Mouse (Mus musculus) C2C12 (cell line): ENCODE results near the gene Rbm12. TPM values are rescaled to one million over a fixed set of nuclear protein-coding genes. Genes with fewer than 3 reads are reported as not detected.
"Not testable (repeated sequence)": the region's sequence is repeated elsewhere in the genome, so short reads cannot be mapped to it uniquely, and the experiment has no call there.

Experiments used
- H3K27me3 ChIP-seq: one replicate; pipeline ENCODE4 v1.6.1; 2011; ENCODE audit not compliant: control insufficient read depth, insufficient read depth, insufficient read length
- H3K36me3 ChIP-seq: one replicate; pipeline ENCODE4 v1.6.1; 2011; ENCODE audit not compliant: control insufficient read depth, insufficient read depth
- H3K4me3 ChIP-seq: one replicate; pipeline ENCODE4 v1.5.1; 2011; ENCODE audit warnings: mild to moderate bottlenecking, control low read depth; ENCODE audit not compliant: poor library complexity, insufficient read depth, severe bottlenecking
- H3K79me2 ChIP-seq: one replicate; pipeline ENCODE4 v1.6.1; 2011; ENCODE audit not compliant: control insufficient read depth, insufficient read depth
- H3K79me3 ChIP-seq: one replicate; pipeline ENCODE4 v1.6.1; 2011; ENCODE audit warnings: low read depth, control low read depth
- H3ac ChIP-seq: one replicate; pipeline ENCODE3; 2011; ENCODE audit warnings: low read depth; ENCODE audit not compliant: control insufficient read depth, insufficient read length
- CEBPB ChIP-seq: IDR thresholded peaks from one replicate; pipeline ENCODE4 v1.6.1; 2011; ENCODE audit warnings: low read depth, mild to moderate bottlenecking, control low read depth, moderate library complexity
- CTCF ChIP-seq: IDR thresholded peaks from one replicate; pipeline ENCODE4 v1.5.1; 2011; ENCODE audit not compliant: control insufficient read depth, insufficient read depth, insufficient read length
- FOSL1 ChIP-seq: IDR thresholded peaks from one replicate; pipeline ENCODE4 v1.8.0; 2011; ENCODE audit warnings: mild to moderate bottlenecking, low read length; ENCODE audit not compliant: poor library complexity, insufficient read depth, severe bottlenecking
- MAX ChIP-seq: IDR thresholded peaks from one replicate; pipeline ENCODE4 v1.6.1; 2011; ENCODE audit warnings: mild to moderate bottlenecking, control low read depth
- MYOD1 ChIP-seq: IDR thresholded peaks from one replicate; pipeline ENCODE4 v1.6.1; 2011; ENCODE audit warnings: low read depth; ENCODE audit not compliant: control insufficient read depth, insufficient read length
- MYOG ChIP-seq: IDR thresholded peaks from one replicate; pipeline ENCODE4 v1.6.1; 2011; ENCODE audit not compliant: control insufficient read depth, insufficient read length; ENCODE audit errors: extremely low read depth
- USF1 ChIP-seq: IDR thresholded peaks from one replicate; pipeline ENCODE4 v1.6.1; 2011; ENCODE audit warnings: low read depth, mild to moderate bottlenecking, control low read depth, moderate library complexity
- polyA plus RNA-seq: library from polyadenylated mRNA; unstranded; fragments of >200 nt; fragmentation: generic; extraction: Trizol; gene quantifications from one replicate; pipeline ENCODE4 v1.2.1, GENCODE M21; 2012; ENCODE audit warnings: missing spikeins

Gene Rbm12
- polyA plus RNA-seq, 1 experiment, result 6.4 TPM

GRCm38 (mm10) chr2:156123731-156124130 is 12.0 kb upstream of the Rbm12 start:
- no peak overlapping the region for H3ac ChIP-seq
- no peak overlapping the region for H3K4me3 ChIP-seq
- H3K79me2 ChIP-seq, result no peaks in the 10 kb centered on the region
- no peaks in the 10 kb centered on the region for H3K27me3 ChIP-seq
- TF ChIP-seq MYOD1 (no peak), MAX (no peak), MYOG (no peak), USF1 (no peak), FOSL1 (no peak), CEBPB (no peak), CTCF (no peak)
- H3K79me3 ChIP-seq, result no peaks in the 10 kb centered on the region
- H3K36me3 ChIP-seq, result peaks cover 31% of the 10 kb centered on the region

- Histone ChIP-seq H3K27me3 (no peaks in the 10 kb centered on the region), H3K36me3 (peaks cover 12% of the 10 kb centered on the region), H3K79me3 (no peaks in the 10 kb centered on the region), H3K79me2 (no peaks in the 10 kb centered on the region), H3K4me3 (no peak overlapping the region), H3ac (no peak overlapping the region)
- TF ChIP-seq MAX (peak; percentile 62), MYOD1 (no peak)
These were observed 7.8 kb upstream of the Rbm12 start for GRCm38 (mm10) chr2:156119566-156119965.

- H3K36me3 ChIP-seq, H3K27me3 ChIP-seq: not testable (repeated sequence)
- Histone ChIP-seq H3K79me3 (peaks cover 45% of the 10 kb centered on the region), H3ac (peak overlapping the region; percentile 52), H3K4me3 (peak overlapping the region; percentile 87), H3K79me2 (peaks cover 51% of the 10 kb centered on the region)
These were observed 274 bp upstream of the Rbm12 start for GRCm38 (mm10) chr2:156112080-156112423.

- peaks cover 64% of the 10 kb centered on the region for H3K79me2 ChIP-seq
- peak overlapping the region; percentile 87 for H3K4me3 ChIP-seq
- TF ChIP-seq MAX, result no peak
- TF ChIP-seq CTCF, result no peak
- no peak for TF ChIP-seq MYOG
- TF ChIP-seq CEBPB, result no peak
- no peak for TF ChIP-seq USF1
- TF ChIP-seq FOSL1, result no peak
- no peak for TF ChIP-seq MYOD1
- H3K27me3 ChIP-seq, result no peaks in the 10 kb centered on the region
- peaks cover 57% of the 10 kb centered on the region for H3K79me3 ChIP-seq
- peak overlapping the region; percentile 96 for H3ac ChIP-seq
- peaks cover 15% of the 10 kb centered on the region for H3K36me3 ChIP-seq
These were observed 986 bp downstream of the Rbm12 start for GRCm38 (mm10) chr2:156110627-156111357.

GRCm38 (mm10) chr2:156091926-156092325 is 19.9 kb downstream of the Rbm12 start:
- TF ChIP-seq CTCF, result no peak
- TF ChIP-seq MYOD1, result no peak
- no peak for TF ChIP-seq MAX
- TF ChIP-seq USF1, result no peak
- TF ChIP-seq FOSL1, result no peak
- TF ChIP-seq MYOG, result no peak
- TF ChIP-seq CEBPB, result no peak
- Histone ChIP-seq H3K79me2 (peaks cover 100% of the 10 kb centered on the region), H3K36me3 (peaks cover 59% of the 10 kb centered on the region), H3K79me3 (peaks cover 78% of the 10 kb centered on the region), H3K27me3 (no peaks in the 10 kb centered on the region), H3ac (no peak overlapping the region), H3K4me3 (no peak overlapping the region)

GRCm38 (mm10) chr2:156089799-156090198 is 22.0 kb downstream of the Rbm12 start:
- Histone ChIP-seq H3K79me2 (peaks cover 100% of the 10 kb centered on the region), H3ac (no peak overlapping the region), H3K4me3 (no peak overlapping the region), H3K79me3 (peaks cover 78% of the 10 kb centered on the region), H3K36me3 (peaks cover 43% of the 10 kb centered on the region), H3K27me3 (no peaks in the 10 kb centered on the region)
- TF ChIP-seq MYOG, result no peak
- TF ChIP-seq MAX, result no peak
